Mouse (Mus musculus) natural killer cell, adult 2 months (primary cell): ENCODE measurements around the gene Cnr2.

Source experiments
- DNase-seq, 2 experiments: peaks; one replicate each; pipeline ENCODE4 v3.0.0; 2022; ENCODE audit warnings: low spot score in 2 of 2

Gene Cnr2

DNA sequence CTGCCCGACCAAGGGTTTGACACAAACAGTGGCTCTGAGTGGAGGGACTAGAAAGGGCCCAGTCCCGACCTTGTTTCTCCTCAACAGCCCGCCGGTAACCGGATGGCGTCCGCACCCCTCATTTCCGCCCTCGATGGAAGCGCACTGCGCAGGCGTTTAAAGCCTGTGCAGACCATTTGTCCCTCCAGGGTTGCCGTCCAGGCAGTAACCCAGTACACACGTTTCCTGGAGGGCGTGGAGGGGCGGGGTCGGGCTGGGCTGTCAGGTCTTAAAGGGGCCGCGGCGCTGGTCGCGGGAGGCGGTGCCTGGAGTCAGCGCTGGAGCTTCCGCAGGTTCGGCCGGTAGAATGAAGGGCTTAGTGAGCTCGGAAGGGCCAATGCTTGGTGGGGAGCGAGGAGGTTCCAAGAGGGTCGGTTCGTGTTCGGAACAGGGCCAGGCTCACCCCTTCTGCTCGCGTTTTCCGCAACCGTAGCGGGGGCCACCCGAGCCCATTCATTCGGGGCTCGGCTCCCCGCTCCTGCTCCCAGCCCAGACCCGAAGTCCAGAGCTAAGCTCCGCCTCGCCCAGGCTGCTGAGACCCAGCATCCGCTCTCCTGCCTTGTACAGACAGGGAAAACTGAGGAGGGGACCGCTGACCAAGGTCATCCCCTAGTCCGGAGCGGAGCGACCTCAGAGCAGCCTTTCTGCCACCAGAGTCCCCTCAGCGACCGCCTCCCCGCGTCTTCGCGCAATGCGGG, 68.4 kb downstream of the Cnr2 start, which contains the start of gene Gale:
TSS of gene Gale (plus strand) at position 271 of the 737 bp plus-strand sequence.
- DNase-seq = peak; percentile 92 to 95

DNA sequence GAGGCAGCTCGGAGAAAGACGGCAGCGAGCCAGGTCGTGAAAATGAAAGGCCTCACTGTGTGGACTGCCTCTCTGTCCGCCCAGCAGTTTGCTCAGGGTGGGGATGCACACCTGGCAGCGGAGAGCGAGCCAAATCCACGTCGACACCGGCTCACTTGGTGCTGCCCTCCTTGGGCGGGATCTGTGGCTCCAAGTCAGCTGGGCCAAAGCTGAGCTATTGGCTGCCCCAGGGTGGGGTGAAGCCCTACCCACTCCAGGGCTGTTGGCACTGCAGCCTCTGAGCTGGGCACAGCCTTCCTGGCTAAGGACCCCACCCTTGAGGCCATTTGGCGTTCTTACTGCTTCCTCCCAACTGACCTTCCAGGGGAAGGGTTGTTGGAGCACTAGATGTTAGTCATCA, 69.2 kb downstream of the Cnr2 start:
- DNase-seq = peak; percentile 15 to 30

DNA sequence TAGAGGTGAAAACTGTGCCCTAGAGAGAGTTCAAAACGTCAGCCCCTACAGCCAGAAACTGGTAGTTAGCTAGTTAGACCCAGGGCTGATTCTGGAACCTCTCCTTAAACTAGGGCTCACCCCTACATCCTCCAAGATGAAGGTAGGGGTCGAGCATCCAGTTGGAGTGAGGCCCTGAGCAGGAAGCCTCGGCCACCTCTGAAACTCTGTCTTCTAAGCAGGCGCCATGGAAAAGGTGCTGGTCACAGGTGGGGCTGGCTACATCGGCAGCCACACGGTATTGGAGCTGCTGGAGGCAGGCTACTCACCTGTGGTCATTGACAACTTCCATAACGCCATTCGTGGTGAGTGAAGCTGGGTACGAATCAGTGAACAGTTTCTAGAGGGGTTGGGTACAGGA, 69.9 kb downstream of the Cnr2 start:
- DNase-seq = no peak

DNA sequence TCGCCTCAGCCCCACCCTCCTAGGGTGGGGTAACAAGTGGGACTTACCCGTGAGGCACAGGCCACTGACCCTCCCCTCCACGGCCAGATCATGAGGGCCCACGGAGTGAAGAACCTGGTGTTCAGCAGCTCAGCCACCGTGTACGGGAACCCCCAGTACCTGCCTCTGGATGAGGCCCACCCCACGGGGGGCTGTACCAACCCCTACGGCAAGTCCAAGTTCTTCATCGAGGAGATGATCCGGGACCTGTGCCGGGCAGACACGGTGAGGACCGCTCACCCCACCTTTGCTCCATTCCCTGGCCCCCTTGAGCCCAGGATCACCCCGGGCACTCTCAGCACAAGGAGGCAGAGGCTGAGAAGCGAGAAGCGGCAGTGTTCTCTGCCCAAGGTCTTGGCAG, 71.1 kb downstream of the Cnr2 start:
- no peak for DNase-seq

DNA sequence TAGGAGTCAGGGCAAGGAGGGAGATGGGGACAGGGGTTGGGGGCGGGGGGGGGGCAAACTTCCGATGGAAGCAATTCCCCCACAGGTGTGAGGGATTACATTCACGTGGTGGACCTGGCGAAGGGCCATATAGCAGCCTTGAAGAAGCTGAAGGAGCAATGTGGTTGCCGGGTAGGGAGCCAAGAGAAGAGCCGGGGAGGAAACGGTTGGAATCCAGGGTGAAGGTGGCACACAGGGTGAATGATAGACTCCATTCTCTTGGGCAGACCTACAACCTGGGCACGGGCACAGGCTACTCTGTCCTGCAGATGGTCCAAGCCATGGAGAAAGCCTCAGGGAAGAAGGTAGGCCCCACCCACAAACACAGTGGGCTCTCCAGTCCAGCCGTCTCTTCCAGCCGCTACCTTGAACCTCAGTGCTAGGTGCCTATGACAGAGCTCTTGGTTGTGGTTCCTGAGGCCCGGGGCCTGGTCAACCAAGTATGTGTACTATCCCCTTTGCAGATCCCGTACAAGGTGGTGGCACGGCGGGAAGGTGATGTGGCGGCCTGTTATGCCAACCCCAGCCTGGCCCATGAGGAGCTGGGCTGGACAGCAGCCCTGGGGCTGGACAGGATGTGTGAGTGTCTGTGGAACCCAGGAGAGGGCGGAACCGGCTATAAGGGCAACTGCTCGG, 72.0 kb downstream of the Cnr2 start:
- DNase-seq = no peak

DNA sequence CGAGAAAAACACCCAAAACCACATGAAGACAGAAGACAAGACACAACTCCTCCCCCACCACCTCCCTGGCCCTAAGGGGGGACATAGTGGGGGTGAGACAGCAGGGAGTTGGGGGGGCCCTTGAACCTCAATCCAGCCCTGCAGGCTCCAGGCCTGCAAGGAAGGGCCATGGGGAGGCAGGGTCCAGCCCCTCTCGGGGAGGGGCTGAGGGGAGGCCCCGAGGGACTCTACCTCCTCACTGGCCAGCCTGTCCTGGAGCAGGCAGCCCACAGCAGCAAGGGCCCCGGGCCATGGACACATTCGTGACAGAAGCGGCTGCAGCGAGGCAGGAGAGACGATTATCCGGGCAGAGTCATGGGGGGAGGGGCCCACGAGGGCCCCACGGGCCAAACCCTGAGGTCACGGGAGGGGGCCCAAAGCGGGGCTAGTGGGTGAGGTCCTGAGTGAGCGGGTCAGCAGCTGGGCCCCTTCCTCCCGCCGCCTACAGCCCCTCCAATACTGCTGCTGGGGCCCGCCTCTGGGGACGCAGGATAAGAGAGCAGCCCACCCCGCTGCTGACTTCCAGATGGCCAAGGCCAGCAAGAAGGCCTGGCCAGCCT, 73.2 kb downstream of the Cnr2 start:
- no peak for DNase-seq

DNA sequence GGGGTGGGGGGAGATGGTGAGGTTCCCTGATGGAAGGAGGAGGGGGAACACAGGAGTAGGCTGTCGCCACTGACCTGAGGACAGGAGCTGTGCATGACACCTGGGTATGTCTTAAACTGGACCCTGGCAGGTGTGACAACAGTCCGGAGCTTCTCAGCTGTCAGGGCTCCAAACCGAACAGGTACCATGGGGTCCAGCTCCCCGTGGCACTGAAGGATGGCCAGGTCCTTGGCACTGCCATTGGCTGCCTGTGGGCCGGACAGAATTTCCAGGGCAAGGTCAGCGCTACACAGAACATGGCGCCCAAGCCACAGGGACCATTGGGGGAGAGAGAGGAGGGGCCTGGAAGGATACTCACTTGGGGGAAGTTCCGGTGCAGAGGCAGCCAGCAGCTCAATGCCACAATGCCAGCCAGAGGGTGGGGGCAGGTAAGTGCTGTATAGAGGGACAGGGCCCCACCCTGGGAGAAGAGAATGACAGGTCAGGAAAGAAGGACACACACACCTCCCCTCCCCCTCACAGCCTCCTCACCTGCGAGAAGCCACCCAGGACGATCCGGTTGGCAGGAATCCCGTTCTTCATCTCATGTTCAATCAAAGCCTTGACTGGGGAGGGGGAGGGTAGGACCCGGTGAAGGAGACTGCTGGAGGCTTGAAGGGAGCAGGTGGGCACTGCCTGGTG, 74.0 kb downstream of the Cnr2 start:
- DNase-seq = no peak
